Mouse (Mus musculus) hindbrain, embryonic 13.5 days (tissue): ENCODE measurements at regions not wholly inside any gene's neighbourhood (a gene's known extent, or its start where the extent isn't known, plus 50 kb on each side); places are given as distances from the start of the nearest gene placed in this dataset.

ENCODE experiments used
- ATAC-seq: fragments of 200-750 bp; cut with Nextera tagmentation; 2 replicates; pipeline ENCODE4 v1.8.0; 2017; ENCODE audit warnings: moderate TSS enrichment; ENCODE audit not compliant: low FRiP score
- H3K27ac ChIP-seq: fragments of 300-500 bp; sonication (generic); 2 replicates; pipeline ENCODE4 v1.5.1; 2015; ENCODE audit warnings: inconsistent platforms, mild to moderate bottlenecking, moderate library complexity
- H3K27me3 ChIP-seq: fragments of 300-500 bp; sonication (generic); 2 replicates; pipeline ENCODE4 v1.6.1; 2015; ENCODE audit warnings: mild to moderate bottlenecking, inconsistent platforms
- H3K36me3 ChIP-seq: fragments of 300-500 bp; sonication (generic); 2 replicates; pipeline ENCODE4 v1.6.1; 2015; ENCODE audit warnings: mild to moderate bottlenecking, inconsistent platforms
- H3K4me1 ChIP-seq: fragments of 300-500 bp; sonication (generic); replicated peaks from 2 replicates; pipeline ENCODE4 v1.6.1; 2015; ENCODE audit warnings: inconsistent platforms
- H3K4me2 ChIP-seq: fragments of 300-500 bp; sonication (generic); 2 replicates; pipeline ENCODE4 v1.6.1; 2015; ENCODE audit warnings: inconsistent platforms, mild to moderate bottlenecking, moderate library complexity
- H3K4me3 ChIP-seq: fragments of 300-500 bp; sonication (generic); 2 replicates; pipeline ENCODE4 v1.5.1; 2015; ENCODE audit warnings: mild to moderate bottlenecking, inconsistent platforms
- H3K9ac ChIP-seq: fragments of 300-500 bp; sonication (generic); 2 replicates; pipeline ENCODE4 v1.6.1; 2015; ENCODE audit warnings: mild to moderate bottlenecking, inconsistent platforms
- H3K9me3 ChIP-seq: fragments of 300-500 bp; sonication (generic); 2 replicates; pipeline ENCODE4 v1.6.1; 2016; ENCODE audit warnings: inconsistent platforms
- WGBS: fragments of 180-500 bp; shearing (Covaris S2); methylation state at CpG from one replicate; pipeline ENCODE4 v1.1.7; 2015; 5-methylcytosine and 5-hydroxymethylcytosine counted together

DNA sequence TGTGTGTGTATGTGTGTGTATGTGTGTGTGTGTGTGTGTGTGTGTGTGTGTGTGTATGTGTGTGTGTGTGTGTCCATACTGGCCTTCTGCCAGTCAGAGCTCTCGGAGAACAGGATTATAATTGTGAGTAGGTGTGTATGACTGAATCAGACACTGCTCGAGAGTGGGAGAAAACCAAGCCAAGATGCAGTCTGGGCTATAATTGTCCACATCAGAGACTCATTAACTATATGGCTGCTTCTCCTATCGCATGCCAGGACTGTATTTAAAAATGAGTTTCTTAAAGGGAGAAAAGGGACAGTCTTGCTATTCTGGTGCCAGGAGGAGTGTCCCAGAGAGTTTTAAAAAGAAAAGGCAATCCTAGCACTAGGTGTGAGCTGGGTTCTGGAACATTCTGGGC, 58.7 kb upstream of the Adpgk start:
- H3K36me3 ChIP-seq = no peaks in the 10 kb centered on the region
- no peak overlapping the region for H3K9ac ChIP-seq
- H3K4me2 ChIP-seq = no peak overlapping the region
- no peak for ATAC-seq
- no peaks in the 10 kb centered on the region for H3K4me1 ChIP-seq
- H3K4me3 ChIP-seq = no peak overlapping the region
- H3K9me3 ChIP-seq = no peaks in the 10 kb centered on the region
- no peak overlapping the region for H3K27ac ChIP-seq
- H3K27me3 ChIP-seq = no peaks in the 10 kb centered on the region
- WGBS = 83% methylated on average over 3 of the region's 3 CpGs

DNA sequence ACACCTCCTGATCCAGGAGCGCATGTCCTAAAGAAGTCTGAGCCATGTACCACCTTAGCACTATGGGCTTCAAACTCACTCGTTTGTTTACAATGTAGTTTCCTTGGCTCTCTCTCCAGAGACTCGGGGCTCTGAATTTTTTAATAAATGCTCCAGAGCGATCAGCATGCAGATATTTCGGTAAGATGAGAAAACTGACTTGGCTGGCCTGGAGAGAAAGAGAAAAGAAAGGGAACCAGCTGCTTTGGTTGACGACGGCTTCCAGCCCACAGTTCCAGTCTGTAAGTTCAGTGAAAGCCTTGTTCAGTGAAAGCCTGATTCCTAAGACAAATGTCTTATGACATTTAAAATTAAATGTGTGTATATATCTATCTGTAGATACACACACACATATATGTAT, 59.4 kb upstream of the Adpgk start:
- H3K27ac ChIP-seq = no peak overlapping the region
- no peak overlapping the region for H3K4me2 ChIP-seq
- no peak for ATAC-seq

DNA sequence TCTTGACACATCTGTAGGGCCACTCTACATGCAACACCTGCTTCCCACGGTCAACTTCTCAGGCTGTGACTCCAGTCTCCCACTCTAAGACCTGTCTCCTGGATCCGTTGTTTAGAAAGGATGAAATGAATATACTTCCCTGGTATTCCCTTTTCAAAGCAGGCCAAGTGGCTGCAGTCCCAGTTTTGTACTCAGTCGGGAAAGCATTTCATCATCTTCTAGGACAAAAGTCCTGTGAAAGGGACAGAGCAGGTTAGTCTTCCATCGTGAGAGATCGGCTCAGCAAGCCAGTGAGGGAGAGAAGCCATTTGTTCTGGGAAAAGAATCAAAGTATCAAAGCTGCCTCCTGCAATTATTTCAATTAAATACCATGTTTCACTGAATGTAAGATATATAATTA, 60.2 kb upstream of the Adpgk start:
- Histone ChIP-seq H3K27me3 (no peaks in the 10 kb centered on the region), H3K9ac (no peak overlapping the region), H3K36me3 (no peaks in the 10 kb centered on the region), H3K27ac (no peak overlapping the region), H3K4me3 (no peak overlapping the region), H3K4me2 (no peak overlapping the region), H3K9me3 (no peaks in the 10 kb centered on the region), H3K4me1 (no peaks in the 10 kb centered on the region)
- ATAC-seq = no peak
- 81% methylated on average over 5 of the region's 5 CpGs for WGBS

More for the DNA sequence above, 59.4 kb upstream of the Adpgk start:
- H3K27me3 ChIP-seq = no peaks in the 10 kb centered on the region
- no peaks in the 10 kb centered on the region for H3K4me1 ChIP-seq
- no peaks in the 10 kb centered on the region for H3K36me3 ChIP-seq
- no peak overlapping the region for H3K4me3 ChIP-seq
- H3K9me3 ChIP-seq = no peaks in the 10 kb centered on the region
- WGBS = 87% methylated on average over 7 of the region's 7 CpGs
- H3K9ac ChIP-seq = no peak overlapping the region

- no peak overlapping the region for H3K9ac ChIP-seq
- H3K4me3 ChIP-seq = no peak overlapping the region
- no peaks in the 10 kb centered on the region for H3K9me3 ChIP-seq
- no peaks in the 10 kb centered on the region for H3K36me3 ChIP-seq
- no peak overlapping the region for H3K4me2 ChIP-seq
- no peaks in the 10 kb centered on the region for H3K27me3 ChIP-seq
- ATAC-seq = no peak
- H3K27ac ChIP-seq = no peak overlapping the region
- WGBS = 93% methylated on average over 5 of the region's 5 CpGs
- no peaks in the 10 kb centered on the region for H3K4me1 ChIP-seq
Measured at GRCm38 (mm10) chr9:59230161-59230560, 61.2 kb upstream of the Adpgk start.

GRCm38 (mm10) chr9:59227948-59228347, 63.4 kb upstream of the Adpgk start:
- no peak overlapping the region for H3K9ac ChIP-seq
- no peak overlapping the region for H3K27ac ChIP-seq
- no peaks in the 10 kb centered on the region for H3K4me1 ChIP-seq
- no peaks in the 10 kb centered on the region for H3K27me3 ChIP-seq
- H3K9me3 ChIP-seq = no peaks in the 10 kb centered on the region
- WGBS = 87% methylated on average over 4 of the region's 4 CpGs
- no peak for ATAC-seq
- H3K36me3 ChIP-seq = no peaks in the 10 kb centered on the region
- H3K4me3 ChIP-seq = no peak overlapping the region
- no peak overlapping the region for H3K4me2 ChIP-seq

- WGBS = 88% methylated on average over 4 of the region's 4 CpGs
- Histone ChIP-seq H3K36me3 (no peaks in the 10 kb centered on the region), H3K27ac (no peak overlapping the region), H3K4me2 (no peak overlapping the region), H3K27me3 (no peaks in the 10 kb centered on the region), H3K9me3 (no peaks in the 10 kb centered on the region), H3K4me1 (no peaks in the 10 kb centered on the region), H3K4me3 (no peak overlapping the region), H3K9ac (no peak overlapping the region)
- no peak for ATAC-seq
Measured at GRCm38 (mm10) chr9:59226361-59226760, 65.0 kb upstream of the Adpgk start.

DNA sequence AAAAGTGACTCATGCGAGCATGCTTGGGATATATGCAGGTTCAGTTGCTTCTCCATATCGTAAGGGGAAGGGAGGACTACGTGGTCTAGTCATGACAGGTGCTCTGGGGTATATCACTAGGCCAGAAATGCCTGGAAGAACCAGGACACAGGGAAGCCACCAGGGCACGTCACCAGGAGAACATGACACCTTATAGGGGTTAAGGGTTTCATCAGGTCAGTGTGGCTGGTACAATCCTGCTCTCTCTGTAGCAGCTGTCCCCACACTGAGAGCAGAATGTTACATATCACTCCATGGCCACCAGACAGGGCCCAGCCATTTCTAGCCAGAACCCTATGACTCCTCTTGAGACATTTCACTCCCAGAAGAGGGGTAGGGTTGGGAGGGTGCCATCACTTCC, 72.1 kb upstream of the Adpgk start:
- 93% methylated on average over 4 of the region's 4 CpGs for WGBS

DNA sequence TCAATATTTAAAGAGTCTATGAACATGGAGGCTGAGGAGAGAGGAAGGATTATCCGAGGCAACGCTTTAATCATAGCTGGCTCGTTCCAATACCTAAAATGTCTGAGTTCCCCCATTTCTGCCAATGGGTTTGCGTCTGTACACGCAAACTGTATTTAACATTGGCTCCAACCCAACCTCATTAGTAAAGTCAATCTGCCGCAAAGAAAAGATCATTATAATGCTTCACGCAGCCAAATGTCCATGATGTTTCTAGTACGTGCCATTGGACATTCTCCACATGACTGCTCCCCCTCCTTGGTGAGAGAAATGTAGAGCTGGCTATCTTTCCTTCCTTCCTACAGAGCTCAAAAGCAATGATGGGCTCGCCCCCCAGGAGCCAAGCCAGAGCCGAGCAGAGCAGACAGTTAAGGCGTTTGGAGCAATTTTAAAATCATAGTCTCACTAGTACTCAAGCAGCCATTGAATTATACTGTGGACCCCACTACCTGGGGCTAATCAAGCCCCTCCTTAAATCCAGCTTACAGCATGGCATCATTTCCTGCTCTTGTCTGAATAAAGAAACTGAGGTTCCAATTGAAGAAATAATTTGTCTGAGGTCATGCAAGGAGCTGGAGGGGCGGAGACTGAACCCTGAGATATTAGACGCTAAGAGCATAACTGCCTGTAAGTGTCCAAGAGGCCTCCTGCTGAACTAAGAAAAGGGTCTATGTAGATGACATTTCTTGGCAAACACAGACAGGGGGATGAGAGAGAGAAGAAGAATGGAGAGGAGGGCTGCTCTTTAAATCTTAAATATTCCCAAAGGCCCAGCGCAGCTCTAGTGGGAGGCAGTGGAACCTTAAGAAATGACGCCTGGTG, 88.5 kb upstream of the Adpgk start:
- H3K4me1 ChIP-seq = peaks cover 12% of the 10 kb centered on the region; the same call in 1 of the 2 replicates
- H3K27me3 ChIP-seq = no peaks in the 10 kb centered on the region
- 81% methylated on average over 15 of the region's 15 CpGs for WGBS
- peak overlapping the region; percentile 20; the same call in 1 of the 2 replicates for H3K27ac ChIP-seq
- H3K9ac ChIP-seq = no peak overlapping the region
- H3K4me2 ChIP-seq = no peak overlapping the region
- ATAC-seq = no peak
- no peak overlapping the region for H3K4me3 ChIP-seq
- no peaks in the 10 kb centered on the region for H3K36me3 ChIP-seq
- H3K9me3 ChIP-seq = peaks cover 4% of the 10 kb centered on the region

More for the DNA sequence above, 72.1 kb upstream of the Adpgk start:
- H3K27ac ChIP-seq = no peak overlapping the region
- ATAC-seq = no peak
- H3K4me3 ChIP-seq = no peak overlapping the region
- H3K36me3 ChIP-seq = no peaks in the 10 kb centered on the region
- no peak overlapping the region for H3K4me2 ChIP-seq
- H3K9ac ChIP-seq = no peak overlapping the region
- H3K27me3 ChIP-seq = no peaks in the 10 kb centered on the region
- H3K4me1 ChIP-seq = no peaks in the 10 kb centered on the region
- no peaks in the 10 kb centered on the region for H3K9me3 ChIP-seq

- 74% methylated on average over 19 of the region's 19 CpGs for WGBS
Measured at GRCm38 (mm10) chr9:59199495-59200196, 91.7 kb upstream of the Adpgk start.

GRCm38 (mm10) chr9:59198221-59198875, 93.0 kb upstream of the Adpgk start:
- no peak for ATAC-seq
- 57% methylated on average over 6 of the region's 6 CpGs for WGBS
- H3K27ac ChIP-seq = no peak overlapping the region
- no peak overlapping the region for H3K9ac ChIP-seq
- H3K4me2 ChIP-seq = no peak overlapping the region
- no peak overlapping the region for H3K4me3 ChIP-seq
- H3K27me3 ChIP-seq = no peaks in the 10 kb centered on the region
- no peaks in the 10 kb centered on the region for H3K36me3 ChIP-seq
- H3K9me3 ChIP-seq = no peaks in the 10 kb centered on the region
- H3K4me1 ChIP-seq = peaks cover 17% of the 10 kb centered on the region

More at GRCm38 (mm10) chr9:59199495-59200196, 91.7 kb upstream of the Adpgk start:
- H3K27ac ChIP-seq = no peak overlapping the region
- no peak overlapping the region for H3K4me3 ChIP-seq
- no peaks in the 10 kb centered on the region for H3K36me3 ChIP-seq
- H3K27me3 ChIP-seq = no peaks in the 10 kb centered on the region
- H3K4me1 ChIP-seq = peaks cover 17% of the 10 kb centered on the region
- no peak overlapping the region for H3K4me2 ChIP-seq
- no peaks in the 10 kb centered on the region for H3K9me3 ChIP-seq
- ATAC-seq = no peak
- no peak overlapping the region for H3K9ac ChIP-seq

DNA sequence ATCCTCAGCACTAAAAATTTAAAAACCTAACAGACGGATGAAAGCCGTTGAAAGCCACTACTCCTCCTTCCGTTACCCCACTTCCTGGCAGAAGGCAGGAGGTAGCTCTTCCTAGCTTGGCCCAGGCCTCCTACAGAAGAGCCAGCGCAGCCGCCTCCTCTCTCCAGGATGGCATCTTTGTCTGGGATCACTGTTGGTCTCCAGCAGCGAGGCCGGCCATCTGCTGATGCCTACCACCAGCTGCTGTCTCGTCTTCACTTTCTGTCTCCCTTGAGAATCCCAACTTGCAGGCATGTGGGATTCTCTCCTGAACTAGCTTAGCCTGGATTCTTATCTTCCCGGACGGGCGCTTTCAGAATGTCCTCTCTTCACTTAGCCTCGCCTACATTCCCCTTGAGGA, 93.9 kb upstream of the Adpgk start:
- Histone ChIP-seq H3K9ac (no peak overlapping the region), H3K9me3 (no peaks in the 10 kb centered on the region), H3K4me1 (peaks cover 9% of the 10 kb centered on the region), H3K27ac (no peak overlapping the region), H3K4me2 (no peak overlapping the region), H3K4me3 (no peak overlapping the region), H3K36me3 (no peaks in the 10 kb centered on the region), H3K27me3 (no peaks in the 10 kb centered on the region)
- no peak for ATAC-seq
- 75% methylated on average over 12 of the region's 12 CpGs for WGBS

DNA sequence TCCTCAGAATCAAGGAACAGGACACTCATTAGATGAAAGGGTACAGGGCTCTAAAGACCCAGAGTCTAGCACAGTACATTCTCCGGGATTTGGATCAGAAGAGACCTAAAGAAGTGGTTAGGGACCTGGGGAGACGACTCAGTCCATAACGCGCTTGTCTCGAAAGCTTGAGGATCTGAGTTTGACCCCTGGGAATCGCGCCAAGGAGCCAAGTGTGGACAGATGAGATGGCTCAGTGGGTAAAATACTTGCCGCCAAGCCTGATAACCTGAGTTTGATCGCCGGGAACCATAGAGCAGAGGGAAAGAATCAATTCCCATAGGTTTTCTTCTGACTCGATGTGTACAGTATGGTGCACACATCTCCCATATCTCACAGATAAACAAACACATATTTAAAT, 97.4 kb upstream of the Adpgk start:
- WGBS = 90% methylated on average over 11 of the region's 11 CpGs
- H3K27ac ChIP-seq = no peak overlapping the region

More for the DNA sequence above, 97.4 kb upstream of the Adpgk start:
- Histone ChIP-seq H3K4me3 (no peak overlapping the region), H3K9ac (no peak overlapping the region), H3K36me3 (no peaks in the 10 kb centered on the region), H3K9me3 (no peaks in the 10 kb centered on the region), H3K4me2 (no peak overlapping the region), H3K4me1 (peaks cover 20% of the 10 kb centered on the region), H3K27me3 (no peaks in the 10 kb centered on the region)
- no peak for ATAC-seq
